Mouse (Mus musculus): ENCODE results near the gene Klf9.

The Klf9 gene

DNA sequence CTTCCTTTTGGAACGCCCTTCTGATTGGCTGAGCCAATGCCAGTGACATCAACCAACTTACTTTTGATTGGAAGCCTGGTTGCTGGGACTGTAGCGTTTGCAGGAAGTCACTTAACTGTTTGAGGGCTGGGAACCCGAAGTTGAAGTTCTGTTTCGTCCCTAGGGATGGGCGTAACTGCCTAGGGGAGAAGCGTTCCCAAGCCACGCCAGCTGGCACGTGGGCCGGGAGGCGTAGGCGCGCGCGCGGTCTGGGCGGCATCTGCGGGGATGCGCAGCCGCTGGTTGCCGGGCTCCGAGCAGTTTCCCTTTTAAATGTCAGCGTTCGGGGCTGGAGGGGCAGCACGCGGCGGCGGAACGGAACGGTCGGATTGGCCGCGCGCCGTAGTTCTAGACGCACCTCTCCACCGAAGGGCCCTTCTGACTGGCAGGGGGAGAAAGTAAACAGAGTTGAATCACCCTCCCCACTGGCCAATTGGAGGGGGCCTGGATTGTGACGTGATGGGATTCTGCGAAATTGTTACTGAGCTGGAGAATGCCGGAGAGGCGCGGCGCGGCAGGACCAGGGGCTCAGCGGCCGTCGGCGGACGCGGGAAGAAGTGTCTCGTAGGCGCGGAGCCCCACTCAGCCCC, at the start of gene Klf9:
Klf9 (plus strand) TSS at position 538 of the 629 bp plus-strand sequence.
- in situ Hi-C loops (cut with MboI, MseI): no loop called here

- in situ Hi-C loops (cut with MboI, MseI): no loop called here
Observed at GRCm38 (mm10) chr19:23091586-23091985, 49.4 kb upstream of the Klf9 start.

GRCm38 (mm10) chr19:23093548-23093947, 47.5 kb upstream of the Klf9 start:
- in situ Hi-C loops (cut with MboI, MseI): no loop called here

DNA sequence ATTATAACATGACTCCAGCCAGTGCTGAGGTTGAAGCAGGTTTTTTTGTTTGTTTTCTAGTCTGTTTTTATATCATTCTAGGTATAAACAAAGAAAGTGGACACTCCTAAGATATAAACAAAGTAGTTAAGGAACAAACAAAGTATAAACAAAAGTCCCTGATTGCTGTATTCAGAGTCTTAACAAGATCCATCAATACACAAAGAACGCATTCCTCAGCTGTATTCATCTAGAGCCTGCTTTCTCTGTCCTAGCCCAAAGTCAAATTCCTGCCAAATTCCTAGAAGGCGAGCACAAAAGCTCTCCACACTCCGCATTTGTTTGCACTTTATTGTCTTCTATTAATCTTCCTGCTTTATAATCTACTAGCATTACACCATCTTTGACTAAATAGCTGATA, 46.1 kb upstream of the Klf9 start:
- in situ Hi-C loops (cut with MboI, MseI): no loop called here

DNA sequence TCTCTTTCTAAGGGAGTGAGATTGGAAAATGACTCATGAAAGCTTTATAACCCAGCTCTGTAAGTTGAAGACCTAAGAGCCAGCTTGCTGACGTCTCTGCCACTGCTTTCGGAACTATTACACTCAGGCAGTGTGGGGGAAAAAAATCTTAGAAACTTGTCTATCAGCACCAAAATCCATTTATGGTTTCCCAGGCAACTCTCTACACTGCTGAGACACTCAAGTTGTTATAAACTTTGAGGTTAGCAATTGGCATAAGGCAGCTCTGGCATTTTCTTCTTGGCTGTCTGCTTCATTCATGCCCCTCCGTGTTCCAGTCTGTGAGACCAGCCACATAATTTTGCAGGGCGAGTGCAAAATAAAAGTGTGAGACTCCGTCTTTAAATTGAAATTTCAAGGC, 34.2 kb upstream of the Klf9 start:
- in situ Hi-C loops (cut with MboI, MseI): no loop called here

- in situ Hi-C loops (cut with MboI, MseI): no loop called here
Observed at GRCm38 (mm10) chr19:23107335-23107734, 33.7 kb upstream of the Klf9 start.

- in situ Hi-C loops (cut with MboI, MseI): loop anchor here (10.0 kb wide), 1 partner anchor 1857 kb away; no protein-coding TSS in a partner anchor
Observed at GRCm38 (mm10) chr19:23121875-23122274, 19.2 kb upstream of the Klf9 start.

DNA sequence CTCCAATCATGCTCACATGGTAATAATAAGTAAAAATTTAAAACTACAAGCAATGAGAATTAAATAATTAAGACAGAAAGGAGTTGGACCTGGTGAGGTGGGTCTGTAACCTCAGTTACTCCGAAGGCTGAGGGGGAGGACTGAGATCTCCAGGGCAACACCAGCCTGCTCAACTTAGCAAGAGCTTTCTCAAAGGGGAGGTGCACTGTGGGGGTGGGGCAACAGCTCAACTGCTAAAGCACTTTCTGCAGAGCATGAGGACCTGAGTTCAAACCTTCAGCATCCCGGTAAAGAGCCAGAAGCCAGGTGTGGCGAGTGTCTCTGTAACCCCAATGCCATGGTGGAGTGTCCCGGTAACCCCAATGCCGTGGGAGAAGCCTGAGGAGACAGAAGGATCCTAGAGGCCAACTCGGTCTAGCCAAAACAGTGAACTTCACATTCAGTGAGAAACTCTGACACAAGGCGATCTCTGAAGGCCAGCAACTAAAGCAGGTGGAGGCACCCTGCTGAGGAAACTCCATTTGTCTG, 16.9 kb upstream of the Klf9 start:
- in situ Hi-C loops (cut with MboI, MseI): loop anchor here (10.0 kb wide), 1 partner anchor 1859 kb away; no protein-coding TSS in a partner anchor

- in situ Hi-C loops (cut with MboI, MseI): loop anchor here (10.0 kb wide), 1 partner anchor 1861 kb away; no protein-coding TSS in a partner anchor
Observed at GRCm38 (mm10) chr19:23125227-23126150, 15.5 kb upstream of the Klf9 start.

GRCm38 (mm10) chr19:23129908-23130307, 11.1 kb upstream of the Klf9 start:
- in situ Hi-C loops (cut with MboI, MseI): loop anchor here (10.0 kb wide), 1 partner anchor 1865 kb away; no protein-coding TSS in a partner anchor

DNA sequence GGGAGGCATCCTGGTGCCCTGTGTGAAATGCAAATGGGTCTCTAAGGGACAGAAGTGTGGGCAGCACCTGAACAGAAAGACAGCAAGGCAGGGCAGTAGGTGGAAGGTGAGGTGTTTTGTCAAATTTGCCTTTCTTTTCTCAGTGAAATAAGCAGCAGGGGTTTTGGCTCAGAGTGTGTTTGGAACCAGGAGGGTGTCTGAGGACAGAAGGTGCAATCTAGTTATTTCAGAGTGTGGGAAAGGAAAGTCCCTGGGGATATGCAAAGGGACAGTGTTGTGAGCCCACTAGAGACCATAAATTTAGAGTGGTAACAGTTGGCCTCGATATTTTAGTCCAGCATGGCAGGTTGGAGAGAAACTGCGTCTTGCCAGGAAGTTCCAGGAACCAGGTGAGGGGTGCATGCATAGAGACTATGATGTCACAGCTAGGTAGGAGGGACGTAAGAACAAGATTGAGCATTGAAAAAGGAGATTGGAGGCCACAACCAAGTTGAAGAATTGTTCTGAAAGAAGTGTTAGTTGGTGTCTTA, 8.9 kb upstream of the Klf9 start:
- in situ Hi-C loops (cut with MboI, MseI): no loop called here

DNA sequence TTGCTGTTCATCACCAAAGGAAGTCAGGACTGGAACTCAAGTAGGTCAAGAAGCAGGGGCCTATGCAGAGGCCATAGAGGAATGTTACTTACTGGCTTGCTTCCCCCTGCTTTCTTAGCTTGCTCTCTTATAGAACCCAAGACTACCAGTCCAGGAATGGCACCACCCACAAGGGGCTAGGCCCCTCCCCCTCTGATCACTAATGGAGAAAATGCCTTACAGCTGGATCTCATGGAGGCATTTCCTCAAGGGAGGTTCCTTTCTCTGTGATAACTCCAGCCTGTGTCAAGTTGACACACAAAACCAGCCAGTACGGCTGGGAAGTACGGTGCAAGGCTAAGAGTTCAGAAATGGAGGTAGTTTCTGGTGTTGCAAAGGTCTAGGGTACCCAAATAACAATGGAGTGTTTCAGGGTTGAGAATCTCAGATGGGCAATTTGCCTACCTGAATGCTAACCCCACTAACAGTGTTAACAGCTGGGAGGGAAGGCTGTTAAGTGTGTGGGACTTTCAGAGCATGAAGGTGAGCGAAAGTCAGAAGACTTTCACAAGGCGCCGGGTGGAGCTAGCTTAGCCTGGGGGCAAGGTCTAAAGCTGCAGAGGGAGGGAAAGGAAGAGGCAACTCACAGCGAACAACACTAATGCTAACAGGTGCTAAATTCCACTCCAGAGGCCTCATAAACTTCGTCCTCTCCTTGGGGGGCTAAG, 8.2 kb upstream of the Klf9 start:
- in situ Hi-C loops (cut with MboI, MseI): no loop called here

GRCm38 (mm10) chr19:23133427-23134094, 7.5 kb upstream of the Klf9 start:
- in situ Hi-C loops (cut with MboI, MseI): no loop called here

DNA sequence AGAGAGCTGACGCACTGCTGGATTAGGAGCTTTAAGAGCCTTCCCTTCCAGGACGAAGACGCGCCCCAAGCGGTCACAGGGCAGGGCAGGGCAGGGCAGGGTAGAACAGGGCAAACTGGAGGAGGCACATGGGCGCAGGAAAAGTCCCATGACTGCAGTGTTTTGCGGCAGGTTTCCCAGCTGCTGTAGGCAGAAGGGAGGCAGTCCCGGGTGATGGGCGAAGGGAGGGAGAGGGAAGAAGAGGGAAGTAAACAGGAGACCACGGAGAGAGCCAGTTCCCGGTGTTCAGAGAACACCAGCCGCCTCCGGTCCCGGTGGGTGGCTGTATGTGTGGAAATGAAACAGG, 7.0 kb upstream of the Klf9 start:
- in situ Hi-C loops (cut with MboI, MseI): no loop called here

- in situ Hi-C loops (cut with MboI, MseI): no loop called here
Observed at GRCm38 (mm10) chr19:23134441-23135301, 6.4 kb upstream of the Klf9 start.

DNA sequence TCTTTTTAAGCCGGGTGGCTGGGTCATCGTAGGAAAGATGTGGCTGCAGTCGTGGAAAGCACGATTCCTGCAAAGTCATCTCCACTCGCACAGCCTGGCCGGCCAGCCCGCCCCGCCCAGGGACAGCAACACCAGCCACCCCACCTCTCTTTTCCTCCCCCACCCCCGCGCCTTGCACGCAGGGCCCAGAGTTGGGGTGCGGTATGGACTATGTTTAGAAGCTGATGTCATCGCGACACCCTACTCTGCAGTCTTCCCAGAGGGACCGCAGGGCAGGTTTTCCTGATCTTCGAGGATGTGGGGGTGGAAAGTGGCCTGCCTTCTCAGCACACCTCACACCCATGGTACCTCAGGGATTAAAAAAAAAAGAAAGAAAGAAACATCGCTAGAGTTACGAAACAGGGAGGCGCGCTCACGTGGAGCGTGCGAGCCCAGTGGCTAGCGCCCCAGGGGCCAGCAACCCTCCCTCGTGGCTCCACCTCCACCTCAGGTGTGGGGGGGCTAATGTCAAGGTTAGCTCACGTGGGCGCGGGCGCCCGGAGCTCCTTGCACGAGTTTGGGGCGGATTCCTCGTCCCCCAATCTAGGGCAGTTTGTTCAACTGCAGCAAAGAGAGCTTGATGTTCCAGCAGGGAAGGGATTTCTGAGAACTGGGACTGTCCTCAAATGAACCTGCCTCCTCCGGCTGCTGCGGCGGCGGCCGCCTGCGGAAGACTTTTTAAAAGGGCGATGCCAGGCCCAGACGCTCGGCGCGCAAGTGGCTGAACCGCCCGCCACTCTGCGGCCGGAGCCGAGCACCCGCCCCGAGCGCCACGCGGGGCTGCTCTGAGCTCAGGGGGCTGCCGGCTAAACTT, 5.5 kb upstream of the Klf9 start:
- in situ Hi-C loops (cut with MboI, MseI): no loop called here

GRCm38 (mm10) chr19:23136202-23136850, 4.7 kb upstream of the Klf9 start:
- in situ Hi-C loops (cut with MboI, MseI): no loop called here

GRCm38 (mm10) chr19:23137295-23137694, 3.7 kb upstream of the Klf9 start:
- in situ Hi-C loops (cut with MboI, MseI): no loop called here
